Mouse (Mus musculus): Measurements from ENCODE around the gene Cisd3.
"Not testable (repeated sequence)": the region's sequence is repeated elsewhere in the genome, so short reads cannot be mapped to it uniquely, and the experiment has no call there.

Gene Cisd3

DNA sequence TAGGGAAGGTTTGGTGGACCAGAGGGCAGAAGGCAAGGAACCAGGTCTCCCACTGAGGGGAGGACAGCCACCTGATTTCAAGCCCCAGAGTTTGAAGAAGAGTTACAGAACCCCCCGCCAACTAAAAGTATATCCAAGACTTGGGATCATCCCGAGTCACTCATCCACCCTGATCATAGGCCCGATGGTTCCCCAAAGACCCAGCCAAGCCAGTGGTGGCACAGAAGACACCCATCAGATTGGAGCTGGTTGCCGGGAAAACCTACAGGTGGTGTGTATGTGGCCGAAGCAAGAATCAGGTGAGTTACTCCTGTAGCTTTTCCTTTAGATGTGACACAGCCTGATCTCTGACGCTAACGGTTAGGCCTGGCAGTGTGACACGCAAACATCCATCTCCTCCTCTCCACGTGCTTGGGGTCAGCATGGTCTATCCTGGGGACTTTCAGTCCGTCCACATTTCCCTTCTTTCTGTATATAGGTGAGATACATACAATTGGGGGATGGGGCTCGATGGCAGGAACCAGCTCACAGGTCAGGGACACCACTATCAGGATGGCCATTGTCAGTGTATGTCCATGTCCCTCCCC, 789 bp downstream of the Cisd3 start:
- DNase-seq (ENCODE audit: low read depth, low spot score) = no peak

DNA sequence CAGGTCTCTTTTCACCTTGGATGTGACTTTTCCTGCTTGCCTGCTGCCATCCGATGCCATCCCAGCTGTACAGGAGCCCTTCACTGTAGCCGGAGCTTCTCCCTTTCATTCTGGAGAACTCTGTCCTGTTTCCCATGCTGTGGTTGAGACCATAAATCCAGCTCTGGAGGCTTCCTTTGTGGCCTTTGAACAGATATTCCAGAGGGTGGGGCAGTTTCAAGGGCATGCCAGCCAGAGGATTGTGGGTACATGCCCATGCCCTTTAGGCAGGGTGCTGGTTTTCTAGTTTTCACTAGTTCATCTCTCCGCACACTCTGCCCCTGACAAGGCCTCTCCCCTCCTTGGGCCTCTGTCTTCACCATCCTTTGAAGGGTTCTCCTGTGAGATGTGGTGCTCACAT, 1.4 kb downstream of the Cisd3 start:
- DNase-seq (ENCODE audit: low read depth, low spot score) = no peak

DNA sequence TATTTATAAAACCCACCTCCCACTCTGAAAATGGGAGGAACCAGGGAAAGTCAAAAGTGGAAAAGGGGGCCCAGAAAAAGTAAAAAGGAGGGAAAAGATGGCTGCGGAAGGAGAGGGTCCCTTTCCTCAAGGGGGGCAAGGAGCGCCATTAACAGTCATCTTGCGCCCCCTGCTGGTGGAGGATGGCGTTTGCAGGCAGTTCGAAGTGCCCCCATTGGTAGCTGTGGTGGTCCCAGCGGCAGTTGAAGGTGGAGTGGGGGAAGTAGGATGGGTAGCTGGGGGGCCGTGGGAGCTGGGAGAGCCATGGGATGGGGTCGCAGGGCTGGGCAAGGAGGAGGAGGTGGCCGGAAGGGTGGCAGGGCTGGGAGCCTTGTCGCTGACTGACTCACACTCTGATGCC, 4.2 kb downstream of the Cisd3 start:
- DNase-seq (ENCODE audit: low read depth, low spot score) = peak; percentile 72

DNA sequence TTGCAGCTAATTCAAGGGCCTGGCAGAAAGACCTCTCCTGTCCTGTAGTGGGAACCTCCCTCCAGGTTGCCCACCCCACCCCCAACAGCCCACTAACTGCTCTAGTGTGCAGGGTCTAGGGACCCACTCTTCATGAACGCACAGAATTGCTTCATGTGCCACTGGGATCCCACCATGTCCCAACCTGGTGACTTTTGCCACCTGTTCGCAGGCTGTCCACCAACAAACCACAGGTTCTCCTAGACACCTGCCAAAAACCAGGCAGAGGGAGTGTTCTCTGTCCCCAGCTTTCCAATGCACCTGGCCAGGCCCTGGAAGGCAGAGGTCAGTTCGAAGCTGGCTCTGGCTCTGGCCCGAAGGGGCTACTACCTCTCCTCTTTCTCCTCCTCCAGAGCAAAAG, 8.8 kb downstream of the Cisd3 start:
- no peak for DNase-seq (ENCODE audit: low read depth, low spot score)

DNA sequence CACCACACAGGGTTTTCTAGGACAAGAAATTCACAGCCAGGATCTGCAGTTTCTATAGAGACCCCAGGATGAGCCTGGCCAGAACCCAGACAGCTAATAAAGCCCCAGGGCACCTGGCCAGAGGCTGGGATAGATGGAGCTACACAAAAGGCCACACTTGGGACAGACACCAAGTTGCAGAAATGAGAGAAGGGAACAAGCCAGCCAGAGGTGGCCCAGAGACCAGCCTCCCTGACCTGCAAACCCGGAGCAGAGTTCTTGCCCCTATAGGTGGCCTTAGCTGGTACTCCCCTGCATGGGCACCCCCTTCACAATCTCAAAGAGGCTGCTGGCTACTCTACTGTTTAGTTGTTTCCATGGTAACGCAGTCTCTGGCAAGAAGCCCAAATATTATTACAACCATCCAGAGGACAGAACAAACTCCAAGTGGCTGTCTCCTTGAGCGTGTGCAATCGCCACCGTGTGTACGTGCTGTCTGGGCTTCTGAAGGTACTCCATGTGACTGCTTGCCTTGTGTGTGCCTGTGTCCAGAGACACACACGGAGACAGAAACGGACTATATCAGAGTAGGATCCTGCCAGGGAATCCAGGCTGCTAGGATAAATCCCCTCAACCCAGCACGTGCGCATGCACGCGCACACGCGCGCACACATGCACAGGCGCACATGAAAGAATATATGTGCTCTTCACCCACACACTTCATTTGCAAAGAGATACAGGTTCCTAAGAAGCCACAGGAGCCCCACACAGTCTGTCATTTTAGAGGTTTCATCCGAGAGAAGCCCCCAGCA, 9.5 kb downstream of the Cisd3 start:
- DNase-seq (ENCODE audit: low read depth, low spot score) = peak; percentile 46

DNA sequence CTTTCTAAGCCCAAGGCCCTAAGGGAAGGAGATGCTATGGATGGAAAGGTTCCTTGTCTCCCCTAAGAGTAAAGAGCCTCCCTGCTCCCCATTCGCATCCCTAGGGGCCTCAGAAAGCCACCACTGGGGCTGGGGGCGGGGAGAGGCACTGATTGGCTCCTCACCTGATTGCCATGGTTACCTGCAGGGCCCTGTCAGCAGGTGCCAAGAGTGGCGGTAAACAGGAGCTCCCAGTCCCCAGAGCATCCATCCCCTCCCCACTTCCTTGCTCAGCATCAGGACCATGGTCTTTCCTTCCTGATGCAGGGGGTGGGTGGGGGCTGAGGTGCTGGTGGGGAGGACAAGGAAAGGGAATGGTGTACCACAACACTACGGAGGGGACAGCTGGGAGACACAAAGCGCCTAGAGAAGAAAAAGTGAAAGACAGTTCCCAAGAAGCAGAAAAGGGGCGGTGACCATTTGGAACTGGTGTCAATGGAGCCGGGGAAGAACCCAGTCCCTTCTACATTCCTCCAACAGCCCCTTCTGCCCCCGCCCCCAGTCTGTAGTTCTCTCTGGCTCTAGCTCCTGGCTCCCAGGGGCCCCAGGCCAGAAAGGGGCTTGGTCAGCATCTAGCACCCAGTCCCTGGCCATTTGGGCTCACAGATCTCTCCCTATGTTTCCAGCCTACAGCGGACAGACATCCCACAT, 10.2 kb downstream of the Cisd3 start:
- no peak for DNase-seq (ENCODE audit: low read depth, low spot score)

DNA sequence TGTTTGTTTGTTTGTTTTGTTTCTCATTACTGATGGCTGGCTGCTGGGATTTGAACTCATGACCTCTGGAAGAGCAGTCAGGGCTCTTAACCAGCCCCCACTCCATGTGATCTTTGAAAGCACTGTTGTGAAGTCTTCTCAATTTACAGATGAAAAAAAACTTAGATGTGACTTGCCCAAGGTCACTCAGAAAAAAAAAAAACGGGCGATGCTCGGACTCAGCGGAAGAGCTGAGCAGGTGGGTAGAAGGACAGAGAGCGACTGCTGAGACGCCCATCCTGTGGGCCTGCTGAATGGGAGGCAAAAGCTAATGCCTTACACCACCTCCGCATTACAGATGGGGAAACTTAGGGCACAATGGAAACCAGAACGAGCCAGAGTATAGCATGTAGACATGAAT, 11.0 kb downstream of the Cisd3 start:
- DNase-seq (ENCODE audit: low read depth, low spot score) = no peak

DNA sequence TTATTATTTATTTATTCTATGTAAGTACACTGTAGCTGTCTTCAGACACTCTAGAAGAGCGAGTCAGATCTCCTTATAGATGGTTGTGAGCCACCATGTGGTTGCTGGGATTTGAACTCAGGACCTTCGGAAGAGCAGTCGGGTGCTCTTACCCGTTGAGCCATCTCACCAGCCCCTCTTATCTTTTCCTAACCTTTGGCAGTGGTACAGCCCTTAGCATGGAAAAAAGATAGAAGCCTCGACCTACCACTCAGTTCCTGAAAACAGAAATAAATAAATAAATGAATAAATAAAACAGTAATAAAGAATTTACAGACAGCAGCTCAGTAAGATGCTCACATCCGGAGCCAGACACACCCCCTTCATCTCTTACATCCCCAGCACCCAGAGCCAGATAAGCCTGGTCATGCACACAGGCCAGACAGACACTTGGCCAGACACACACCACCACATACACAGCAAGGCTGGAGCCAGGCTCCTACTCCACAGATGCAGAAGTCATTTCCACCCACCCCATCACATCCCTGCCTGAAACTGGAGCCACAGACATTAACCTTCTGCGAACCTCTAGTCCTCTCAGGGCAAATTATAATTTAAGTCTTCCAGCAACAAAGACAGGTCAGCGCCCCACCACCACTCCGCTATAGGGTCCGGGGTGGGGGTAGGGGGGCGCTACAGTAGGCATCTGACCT, 11.7 kb downstream of the Cisd3 start:
- DNase-seq (ENCODE audit: low read depth, low spot score) = no peak

DNA sequence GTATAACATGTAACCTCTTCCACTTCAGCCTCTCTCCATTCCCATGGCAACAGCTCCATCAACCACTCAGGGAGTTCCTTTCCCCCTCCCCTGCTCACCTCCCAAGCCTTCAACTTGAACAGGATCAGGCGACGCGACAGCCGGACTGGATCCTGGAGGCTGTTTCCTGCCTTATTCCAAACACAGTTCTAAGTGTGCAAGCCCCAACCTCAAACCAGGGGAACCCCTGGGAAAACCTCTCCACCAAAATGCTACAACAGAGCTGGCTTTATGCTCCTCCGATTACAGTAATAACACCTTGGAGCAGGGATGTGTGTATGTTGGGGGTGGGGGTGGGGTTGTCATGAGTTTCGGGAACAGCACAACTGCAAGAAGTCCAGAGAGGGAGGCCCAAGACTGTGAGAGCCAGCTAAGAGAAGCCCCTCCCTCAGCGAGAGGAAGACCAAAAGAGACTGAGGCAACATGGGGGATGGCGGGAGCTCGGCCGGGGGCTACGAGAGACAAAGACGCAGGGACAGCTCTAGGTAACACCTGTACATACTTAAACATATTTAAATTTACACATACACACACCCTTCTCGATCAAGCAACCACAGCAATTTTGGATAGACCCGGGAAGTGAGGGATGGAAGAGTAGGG, 12.4 kb downstream of the Cisd3 start:
- DNase-seq (ENCODE audit: low read depth, low spot score) = peak; percentile 44

DNA sequence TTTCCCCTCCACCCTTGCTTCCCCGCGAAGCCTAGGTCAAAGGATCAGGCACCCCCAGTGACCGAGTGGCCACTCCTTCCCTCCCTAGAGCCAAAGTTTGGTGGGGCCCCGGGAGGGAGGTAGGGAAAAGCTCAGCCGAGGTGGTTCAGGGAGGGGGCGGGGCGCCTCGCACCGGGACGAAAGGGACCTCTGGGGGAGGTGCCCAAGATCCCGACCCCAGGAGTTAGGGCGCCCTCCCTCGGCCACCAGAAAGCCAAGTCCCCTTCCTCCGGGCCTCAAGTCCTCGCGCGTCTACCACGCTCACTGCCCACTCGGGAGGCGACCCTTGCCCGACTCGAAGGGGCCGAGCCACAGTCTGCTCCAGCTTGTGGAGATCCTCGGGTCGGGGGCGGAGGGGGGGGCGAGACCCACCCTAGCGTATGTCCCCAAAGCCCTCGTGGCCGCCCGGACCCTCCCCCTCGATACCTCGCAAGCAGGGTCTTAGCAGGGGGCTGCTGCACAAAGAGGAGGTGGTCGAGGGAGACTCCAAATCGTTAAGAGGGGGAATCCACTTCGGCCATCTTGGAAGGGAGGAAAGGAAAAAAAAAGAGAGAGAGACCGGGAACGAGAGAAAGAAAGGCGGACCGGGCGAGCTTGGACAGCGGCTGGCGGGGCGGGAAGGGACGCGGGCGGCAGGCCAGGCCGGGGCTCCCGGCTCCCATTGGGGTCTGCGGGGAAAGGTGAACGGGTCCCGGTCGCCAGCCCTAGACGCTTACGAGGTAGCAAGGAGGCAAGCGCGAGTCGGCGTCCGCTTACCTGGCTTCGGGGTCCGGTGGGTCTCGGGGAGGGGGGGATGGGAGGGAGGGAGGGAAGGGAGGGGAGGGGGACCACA, 13.3 kb downstream of the Cisd3 start:
- peak; percentile 74 for DNase-seq (ENCODE audit: low read depth, low spot score)

DNA sequence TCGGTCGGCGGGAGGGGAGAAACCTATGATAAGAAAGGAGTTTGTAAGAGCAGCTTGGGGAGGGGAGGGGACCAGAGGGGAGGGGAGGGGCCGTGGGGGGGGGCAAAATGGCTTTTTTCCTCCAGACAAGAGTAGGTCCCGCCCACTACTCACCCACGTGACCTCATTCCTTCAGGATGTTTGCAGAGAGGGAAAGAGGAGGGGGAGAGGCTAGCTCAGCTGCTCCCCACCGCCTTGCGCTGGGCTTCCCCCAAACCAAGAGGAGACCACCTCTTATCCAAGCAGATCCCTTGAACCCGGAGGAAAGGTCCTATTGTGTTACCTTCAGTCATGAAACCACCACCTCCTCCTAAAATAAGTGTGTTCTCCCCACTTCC, 14.0 kb downstream of the Cisd3 start:
- peak; percentile 95 for DNase-seq (ENCODE audit: low read depth, low spot score)

DNA sequence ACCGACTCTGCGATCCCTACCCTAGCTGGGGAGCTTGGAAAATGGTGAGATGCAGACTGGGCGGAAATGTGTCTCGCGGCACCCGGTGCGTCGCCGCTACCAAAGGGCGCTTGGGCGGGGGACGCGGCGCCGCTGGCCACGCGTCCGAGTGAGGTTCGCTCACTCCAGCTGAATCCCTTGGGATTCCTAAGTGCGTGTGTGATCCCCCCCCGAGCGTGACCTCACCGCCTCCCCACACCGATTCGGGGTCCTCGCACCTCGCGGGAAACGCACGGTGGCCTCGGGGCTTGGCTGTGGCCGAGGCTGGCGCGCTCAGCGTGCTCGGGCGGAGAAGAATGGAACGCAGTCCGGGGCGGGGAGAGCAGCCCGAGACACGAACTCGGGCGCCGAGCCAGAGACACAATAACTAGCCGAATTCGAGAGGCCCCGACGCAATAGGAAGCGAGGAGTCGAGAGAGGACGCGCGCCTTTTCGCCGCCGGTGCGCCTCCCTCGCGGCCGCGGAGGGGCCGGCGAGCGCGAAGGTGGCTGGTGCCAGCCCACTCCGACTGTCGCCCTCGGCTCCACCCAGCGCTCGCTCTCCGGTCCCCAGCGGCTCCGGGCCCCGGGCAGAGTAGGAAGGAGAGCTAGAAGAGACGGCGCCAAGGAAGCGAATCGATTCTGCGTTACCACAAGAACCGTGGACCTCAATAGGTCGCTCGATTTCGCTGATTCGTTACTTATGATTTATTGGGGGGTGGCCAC, 14.5 kb downstream of the Cisd3 start, which contains the start of gene Pcgf2:
Gene Pcgf2, minus strand, starts transcription at position 495 of the 743 bp plus-strand sequence.
- no peak for DNase-seq (ENCODE audit: low read depth, low spot score)

DNA sequence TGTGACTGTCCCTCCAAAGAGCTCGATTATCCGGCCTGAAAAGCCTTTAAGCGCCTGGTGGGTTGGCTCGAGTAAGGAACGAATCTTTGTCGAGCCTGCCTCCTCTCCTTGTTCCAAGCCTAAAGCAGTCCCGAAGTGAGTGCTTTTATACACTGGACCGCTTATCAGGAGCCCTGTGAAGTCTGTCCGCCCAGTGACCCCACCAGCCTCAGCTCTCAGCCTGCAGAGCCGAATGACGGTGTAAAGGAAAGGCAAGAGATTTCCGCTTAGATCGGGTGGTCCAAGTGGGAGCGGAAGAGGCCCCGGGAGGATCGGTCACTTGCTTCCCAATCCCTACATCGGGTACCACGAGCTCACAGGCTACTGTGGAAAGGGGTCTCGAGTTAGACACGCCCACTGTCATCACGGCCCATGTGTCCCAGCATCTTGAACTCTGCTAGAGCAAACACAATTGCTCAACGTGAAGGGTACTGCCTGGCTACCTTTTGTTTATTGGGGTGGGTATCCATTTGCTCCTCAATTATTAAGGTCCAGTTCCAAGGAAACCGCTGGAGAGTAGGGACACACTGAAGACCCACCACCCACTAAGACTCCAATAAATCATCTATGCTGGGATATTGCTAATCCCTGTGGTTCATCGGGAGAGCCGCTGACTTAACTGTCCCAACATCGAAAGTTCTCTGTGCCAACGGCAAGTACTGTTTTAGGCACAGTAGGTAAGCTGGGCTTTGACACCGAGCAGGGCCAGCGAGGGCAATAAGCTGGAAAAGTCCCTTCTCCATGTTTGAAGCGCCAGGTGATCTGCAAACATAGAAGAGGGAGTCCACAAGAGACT, 15.3 kb downstream of the Cisd3 start:
- DNase-seq (ENCODE audit: low read depth, low spot score) = peak; percentile 23

DNA sequence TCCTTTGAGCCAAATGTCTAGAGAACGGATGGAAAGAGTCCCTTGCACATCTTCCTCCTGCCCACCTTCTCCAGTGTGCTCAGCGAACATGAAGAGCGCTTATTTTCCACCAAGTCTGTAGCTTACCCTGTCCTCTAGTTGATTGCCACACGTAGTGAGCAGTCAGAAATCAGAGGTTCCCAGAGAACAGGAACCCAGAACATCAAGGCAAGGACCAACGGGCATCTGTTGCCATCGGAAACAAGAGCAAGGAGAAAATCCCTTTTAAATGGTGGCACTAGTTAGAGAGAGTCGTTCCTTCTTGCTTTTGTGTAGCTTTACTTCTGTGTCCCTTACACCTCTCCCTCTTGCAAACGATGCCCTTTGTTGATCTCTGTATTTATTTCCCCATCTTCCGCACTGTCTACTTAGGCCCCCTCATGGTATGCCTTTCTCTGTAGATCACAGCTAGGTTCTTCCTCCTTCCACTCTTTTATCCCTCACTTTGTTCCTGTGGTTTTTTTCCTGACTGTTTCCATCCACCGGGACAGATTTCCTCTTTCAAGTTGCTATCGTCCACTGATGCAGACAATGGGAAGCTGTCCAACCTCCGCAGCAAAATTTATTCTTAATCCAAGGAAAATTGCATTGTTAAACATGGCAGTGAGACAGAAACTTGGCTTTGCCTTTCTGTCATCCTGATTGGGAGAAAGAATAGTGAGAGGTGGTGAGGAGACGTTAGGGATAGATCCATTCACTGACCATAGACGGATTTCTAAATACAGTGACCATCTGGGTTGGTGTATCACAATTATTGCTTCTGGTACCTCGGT, 16.2 kb downstream of the Cisd3 start:
- DNase-seq (ENCODE audit: low read depth, low spot score) = peak; percentile 16

DNA sequence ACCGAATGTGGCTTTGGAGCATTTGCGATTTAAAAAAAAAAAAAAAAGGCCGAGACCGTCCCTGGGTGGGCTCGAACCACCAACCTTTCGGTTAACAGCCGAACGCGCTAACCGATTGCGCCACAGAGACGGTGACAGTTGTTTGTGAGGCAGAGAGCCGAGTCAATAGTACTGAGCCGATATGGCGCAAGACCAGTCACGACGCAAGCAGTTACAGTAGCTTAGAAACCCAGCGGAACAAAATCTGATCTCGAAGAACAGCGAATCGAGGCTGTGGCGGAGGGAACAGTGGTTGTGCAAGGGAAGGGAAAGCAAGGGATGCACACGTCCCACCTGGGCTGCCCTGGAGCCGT, 16.7 kb downstream of the Cisd3 start:
- DNase-seq (ENCODE audit: low read depth, low spot score) = peak; percentile 90

DNA sequence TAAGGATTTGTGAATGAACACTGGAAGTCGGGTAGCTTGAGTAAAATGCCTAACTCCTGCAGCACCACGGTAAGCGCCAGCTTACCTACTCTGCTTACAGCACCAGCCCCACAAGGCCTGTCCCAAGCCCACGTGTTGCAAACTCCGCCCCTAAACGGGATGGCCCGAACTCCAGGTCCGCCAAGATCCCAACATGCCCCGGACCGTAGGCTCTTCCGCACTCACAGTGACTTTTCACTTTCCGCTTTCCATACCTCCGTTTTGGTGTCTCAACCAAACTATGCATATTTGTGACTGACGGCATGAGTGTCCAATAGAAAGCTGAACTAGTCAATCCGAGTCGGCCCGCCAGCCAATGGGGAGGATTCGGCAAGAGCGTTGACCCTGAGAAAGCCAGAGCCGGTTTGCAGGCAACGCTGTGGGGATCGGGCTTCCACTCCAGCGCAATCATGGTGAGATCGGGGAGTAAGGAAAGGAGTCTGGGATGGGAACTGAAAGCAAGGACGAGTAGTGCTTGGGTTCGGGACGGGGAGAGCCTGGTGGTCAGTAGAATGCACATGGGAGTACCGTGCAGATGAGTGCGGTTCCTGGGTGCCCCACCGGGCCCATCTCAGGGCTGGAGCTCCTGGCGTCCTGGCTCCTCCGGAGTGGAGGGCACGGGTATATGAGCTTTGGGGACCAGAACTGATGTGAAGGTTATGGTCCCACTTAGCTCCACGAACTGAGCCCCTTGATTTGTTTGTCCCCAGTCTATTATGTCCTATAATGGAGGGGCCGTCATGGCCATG, 17.6 kb downstream of the Cisd3 start, which contains the start of gene Psmb3:
Gene Psmb3, plus strand, starts transcription at position 361 of the 788 bp plus-strand sequence.
- peak; percentile 100 for DNase-seq (ENCODE audit: low read depth, low spot score)

DNA sequence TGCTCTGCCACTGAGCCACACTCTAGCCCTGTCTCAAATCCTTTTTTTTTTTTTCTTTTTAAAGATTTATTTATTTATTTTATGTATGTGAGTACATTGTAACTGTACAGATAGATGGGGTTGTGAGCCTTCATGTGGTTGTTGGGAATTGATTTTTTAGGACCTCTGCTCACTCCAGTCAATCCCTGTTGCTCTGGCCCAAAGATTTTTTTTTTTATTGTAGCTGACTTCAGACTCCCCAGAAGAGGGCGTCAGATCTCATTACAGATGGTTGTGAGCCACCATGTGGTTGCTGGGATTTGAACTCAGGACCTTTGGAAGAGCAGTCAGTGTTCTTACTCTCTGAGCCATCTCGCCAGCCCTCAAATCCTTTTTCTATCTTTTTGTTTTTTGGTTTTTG, 24.4 kb downstream of the Cisd3 start:
- not testable (repeated sequence) for DNase-seq (ENCODE audit: low read depth, low spot score)

Measured in forelimb bud, embryonic 11.5 days (tissue).